Mouse (Mus musculus) kidney, embryonic 14.5 days (tissue): ENCODE results near the gene Filip1. TPM values are rescaled to one million over a fixed set of nuclear protein-coding genes. Genes with fewer than 3 reads are reported as not detected.

Source experiments
- ATAC-seq: fragments of 200-750 bp; cut with Nextera tagmentation; 2 replicates; pipeline ENCODE4 v1.8.0; 2017; ENCODE audit warnings: moderate number of reproducible peaks, mild to moderate bottlenecking, moderate TSS enrichment, moderate library complexity; ENCODE audit not compliant: low FRiP score, low TSS enrichment
- H3K27ac ChIP-seq: fragments of 300-500 bp; sonication (generic); 2 replicates; pipeline ENCODE4 v1.5.1; 2014; ENCODE audit warnings: low read depth, mild to moderate bottlenecking, low read length, moderate library complexity, mixed read lengths
- H3K27me3 ChIP-seq: fragments of 300-500 bp; sonication (generic); 2 replicates; pipeline ENCODE4 v1.6.1; 2014; ENCODE audit warnings: mild to moderate bottlenecking, low read length; ENCODE audit not compliant: control insufficient read depth, insufficient read depth
- H3K36me3 ChIP-seq: fragments of 300-500 bp; sonication (generic); 2 replicates; pipeline ENCODE4 v1.6.1; 2014; ENCODE audit warnings: low read length, mixed read lengths; ENCODE audit not compliant: control insufficient read depth, insufficient read depth
- H3K4me1 ChIP-seq: fragments of 300-500 bp; sonication (generic); 2 replicates; pipeline ENCODE4 v1.6.1; 2014; ENCODE audit warnings: low read length, mixed read lengths; ENCODE audit not compliant: control insufficient read depth, insufficient read depth
- H3K4me2 ChIP-seq: fragments of 300-500 bp; sonication (generic); replicated peaks from 2 replicates; pipeline ENCODE4 v1.6.1; 2014; ENCODE audit warnings: low read depth, mild to moderate bottlenecking, low read length
- H3K4me3 ChIP-seq: fragments of 300-500 bp; sonication (generic); 2 replicates; pipeline ENCODE4 v1.5.1; 2014; ENCODE audit warnings: mild to moderate bottlenecking, low read length
- H3K9ac ChIP-seq: fragments of 300-500 bp; sonication (generic); 2 replicates; pipeline ENCODE4 v1.6.1; 2014; ENCODE audit warnings: low read depth, mild to moderate bottlenecking, low read length, moderate library complexity
- H3K9me3 ChIP-seq: fragments of 300-500 bp; sonication (generic); 2 replicates; pipeline ENCODE4 v1.6.1; 2016; ENCODE audit warnings: low read length; ENCODE audit not compliant: control insufficient read depth
- WGBS: fragments of 180-500 bp; shearing (Covaris S2); extraction: QIAGEN DNeasy Blood & Tissue Kit; methylation state at CpG from one replicate; pipeline ENCODE4 v1.1.7; 2014; 5-methylcytosine and 5-hydroxymethylcytosine counted together
- polyA plus RNA-seq: library from polyadenylated mRNA; unstranded; fragments of >200 nt; fragmentation: Nextera tagmentation; extraction: Ambion mirVana; gene quantifications from 2 replicates; pipeline ENCODE4 v1.2.1, GENCODE M21; 2014

Gene Filip1
- polyA plus RNA-seq, 1 experiment from 2014 or later: 4.5 TPM

DNA sequence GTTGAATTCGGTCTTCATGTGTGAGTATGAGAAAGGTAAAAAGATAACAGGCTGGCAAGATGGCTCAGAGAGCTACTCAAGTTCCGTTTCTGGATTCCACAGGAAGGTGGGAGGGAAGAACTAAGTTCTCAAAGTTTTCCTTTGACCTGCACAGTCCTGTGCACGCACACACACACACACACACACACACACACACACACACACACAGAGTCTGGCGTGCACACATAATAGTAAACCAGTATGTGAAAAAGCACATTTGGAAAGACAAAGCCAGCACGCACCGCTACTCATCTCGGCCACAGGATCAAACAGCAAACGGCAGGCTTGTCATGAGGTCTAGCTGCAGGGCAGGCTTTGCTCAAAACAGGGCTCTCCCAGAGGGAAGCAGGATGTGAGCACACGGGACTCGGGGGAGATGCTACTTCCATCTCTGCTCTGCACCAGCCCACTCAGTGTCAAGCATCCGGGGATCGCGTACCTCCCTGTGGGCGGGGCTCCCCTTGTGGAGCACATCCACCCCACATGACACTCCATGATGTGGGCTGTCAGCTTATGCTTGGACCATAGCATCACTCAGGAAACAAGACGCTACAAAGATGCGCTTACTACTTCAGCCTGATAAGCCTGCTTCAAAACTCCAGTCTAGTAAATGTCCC, 50.9 kb downstream of the Filip1 start:
- Histone ChIP-seq H3K4me2 (no peak overlapping the region; the same call in 1 of the 2 replicates), H3K9ac (no peak overlapping the region; the same call in 1 of the 2 replicates), H3K4me3 (no peak overlapping the region), H3K27ac (peak overlapping the region; percentile 59; the same call in 1 of the 2 replicates), H3K36me3 (no peaks in the 10 kb centered on the region), H3K27me3 (no peaks in the 10 kb centered on the region), H3K4me1 (0 out of 2 replicates have a peak, but pooled peaks cover 5% of the 10 kb centered on the region), H3K9me3 (no peaks in the 10 kb centered on the region)
- 63% methylated on average over 16 of the region's 16 CpGs for WGBS
- ATAC-seq: peak; percentile 77

- no peak for ATAC-seq
- no peak overlapping the region for H3K4me3 ChIP-seq
- WGBS: 86% methylated on average over 6 of the region's 6 CpGs
- no peaks in the 10 kb centered on the region for H3K9me3 ChIP-seq
- no peak overlapping the region for H3K9ac ChIP-seq
- no peak overlapping the region for H3K27ac ChIP-seq
- H3K27me3 ChIP-seq: no peaks in the 10 kb centered on the region
- H3K4me1 ChIP-seq: 0 out of 2 replicates have a peak, but pooled peaks cover 5% of the 10 kb centered on the region
- no peak overlapping the region for H3K4me2 ChIP-seq
- no peaks in the 10 kb centered on the region for H3K36me3 ChIP-seq
Measured at GRCm38 (mm10) chr9:79960453-79960852, 52.2 kb downstream of the Filip1 start.

- 62% methylated on average over 3 of the region's 3 CpGs for WGBS
- 0 out of 2 replicates have a peak, but pooled peaks cover 5% of the 10 kb centered on the region for H3K4me1 ChIP-seq
- no peak overlapping the region for H3K9ac ChIP-seq
- H3K9me3 ChIP-seq: no peaks in the 10 kb centered on the region
- no peak overlapping the region for H3K4me3 ChIP-seq
- H3K4me2 ChIP-seq: no peak overlapping the region
- no peaks in the 10 kb centered on the region for H3K27me3 ChIP-seq
- ATAC-seq: no peak
- no peaks in the 10 kb centered on the region for H3K36me3 ChIP-seq
- H3K27ac ChIP-seq: no peak overlapping the region
Measured at GRCm38 (mm10) chr9:79958395-79958794, 54.3 kb downstream of the Filip1 start.

- Histone ChIP-seq H3K4me3 (no peak overlapping the region), H3K27me3 (no peaks in the 10 kb centered on the region), H3K9me3 (no peaks in the 10 kb centered on the region), H3K9ac (no peak overlapping the region), H3K4me2 (no peak overlapping the region), H3K27ac (no peak overlapping the region), H3K4me1 (peaks cover 4% of the 10 kb centered on the region; the same call in 1 of the 2 replicates), H3K36me3 (no peaks in the 10 kb centered on the region)
- WGBS: 60% methylated on average over 5 of the region's 5 CpGs
- ATAC-seq: no peak
Measured at GRCm38 (mm10) chr9:79954944-79955343, 57.7 kb downstream of the Filip1 start.

DNA sequence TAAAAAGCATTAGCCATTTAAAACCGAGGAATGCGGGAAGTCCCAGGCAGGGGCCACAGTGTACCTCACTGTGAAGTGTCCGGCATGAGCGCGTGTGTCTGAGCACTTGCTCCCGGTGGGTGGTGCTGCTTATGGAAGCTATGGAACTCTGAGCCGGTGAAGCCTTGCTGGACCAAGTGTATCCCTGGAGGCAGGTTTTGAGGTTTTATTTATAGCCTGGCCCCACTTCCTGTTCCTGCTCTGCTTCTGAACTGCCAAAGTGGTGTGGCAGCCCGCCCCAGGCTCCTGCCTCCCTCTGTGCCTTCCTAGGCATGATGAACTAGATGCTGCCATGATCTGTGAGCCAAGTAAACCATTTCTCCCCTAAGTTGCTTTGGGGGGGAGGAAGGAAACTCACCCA, 60.7 kb downstream of the Filip1 start:
- H3K4me1 ChIP-seq: peaks cover 4% of the 10 kb centered on the region; the same call in 1 of the 2 replicates
- H3K9ac ChIP-seq: no peak overlapping the region
- H3K4me2 ChIP-seq: no peak overlapping the region
- H3K36me3 ChIP-seq: no peaks in the 10 kb centered on the region
- WGBS: 54% methylated on average over 8 of the region's 8 CpGs
- H3K27ac ChIP-seq: no peak overlapping the region
- no peaks in the 10 kb centered on the region for H3K9me3 ChIP-seq
- H3K4me3 ChIP-seq: no peak overlapping the region
- 0 out of 2 replicates have a peak, but pooled peaks have one; percentile 20 for ATAC-seq
- H3K27me3 ChIP-seq: no peaks in the 10 kb centered on the region

DNA sequence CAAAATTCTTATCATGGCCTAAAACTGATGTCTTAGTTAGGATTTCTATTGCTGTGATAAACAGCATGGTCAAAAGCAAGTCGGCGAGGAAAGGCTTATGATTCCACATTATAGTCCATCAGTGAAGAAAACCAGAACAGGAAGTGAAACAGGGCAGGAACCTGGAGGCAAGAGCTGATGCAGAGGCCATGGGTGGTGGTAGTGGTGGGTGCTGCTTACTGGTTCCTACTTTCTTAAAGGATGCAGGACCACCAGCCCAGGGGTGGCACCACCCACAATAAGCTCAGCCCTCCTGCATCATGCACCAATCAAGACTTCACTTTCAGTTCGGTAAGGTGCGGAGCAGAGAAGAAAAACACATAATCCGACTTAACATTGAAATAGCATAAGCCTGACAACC, 61.3 kb downstream of the Filip1 start:
- no peak overlapping the region for H3K27ac ChIP-seq
- H3K36me3 ChIP-seq: no peaks in the 10 kb centered on the region
- no peaks in the 10 kb centered on the region for H3K27me3 ChIP-seq
- no peak overlapping the region for H3K4me3 ChIP-seq
- whole genome bisulfite sequencing: 96% methylated on average over 5 of the region's 5 CpGs
- no peak for ATAC-seq
- H3K4me2 ChIP-seq: no peak overlapping the region
- no peaks in the 10 kb centered on the region for H3K9me3 ChIP-seq
- no peak overlapping the region for H3K9ac ChIP-seq
- H3K4me1 ChIP-seq: peaks cover 4% of the 10 kb centered on the region; the same call in 1 of the 2 replicates

GRCm38 (mm10) chr9:79950666-79951065, 62.0 kb downstream of the Filip1 start:
- Histone ChIP-seq H3K9me3 (no peaks in the 10 kb centered on the region), H3K27me3 (no peaks in the 10 kb centered on the region), H3K27ac (no peak overlapping the region), H3K4me1 (peaks cover 4% of the 10 kb centered on the region; the same call in 1 of the 2 replicates), H3K4me2 (no peak overlapping the region), H3K4me3 (no peak overlapping the region), H3K36me3 (no peaks in the 10 kb centered on the region), H3K9ac (no peak overlapping the region)
- WGBS: 89% methylated on average over 5 of the region's 5 CpGs
- ATAC-seq: no peak

- H3K9ac ChIP-seq: no peak overlapping the region
- no peaks in the 10 kb centered on the region for H3K36me3 ChIP-seq
- no peak overlapping the region for H3K27ac ChIP-seq
- WGBS: 73% methylated on average over 6 of the region's 6 CpGs
- no peak overlapping the region for H3K4me2 ChIP-seq
- H3K4me1 ChIP-seq: peaks cover 4% of the 10 kb centered on the region; the same call in 1 of the 2 replicates
- no peaks in the 10 kb centered on the region for H3K9me3 ChIP-seq
- ATAC-seq: no peak
- no peaks in the 10 kb centered on the region for H3K27me3 ChIP-seq
- H3K4me3 ChIP-seq: no peak overlapping the region
Measured at GRCm38 (mm10) chr9:79950038-79950437, 62.6 kb downstream of the Filip1 start.

GRCm38 (mm10) chr9:79948376-79948775, 64.3 kb downstream of the Filip1 start:
- WGBS: 68% methylated on average over 2 of the region's 2 CpGs
- H3K4me1 ChIP-seq: peaks cover 4% of the 10 kb centered on the region; the same call in 1 of the 2 replicates

More at GRCm38 (mm10) chr9:79948376-79948775, 64.3 kb downstream of the Filip1 start:
- Histone ChIP-seq H3K9me3 (no peaks in the 10 kb centered on the region), H3K4me3 (no peak overlapping the region), H3K27me3 (no peaks in the 10 kb centered on the region), H3K4me2 (no peak overlapping the region), H3K27ac (no peak overlapping the region), H3K36me3 (no peaks in the 10 kb centered on the region), H3K9ac (no peak overlapping the region)
- no peak for ATAC-seq
